Mouse (Mus musculus): ENCODE data around the gene Ahcyl1.
A peak's percentile ranks its signal among the peaks of the same experiment; 100 is the strongest.
"Not testable (repeated sequence)": the region's sequence is repeated elsewhere in the genome, so short reads cannot be mapped to it uniquely, and the experiment has no call there.

The Ahcyl1 gene

DNA sequence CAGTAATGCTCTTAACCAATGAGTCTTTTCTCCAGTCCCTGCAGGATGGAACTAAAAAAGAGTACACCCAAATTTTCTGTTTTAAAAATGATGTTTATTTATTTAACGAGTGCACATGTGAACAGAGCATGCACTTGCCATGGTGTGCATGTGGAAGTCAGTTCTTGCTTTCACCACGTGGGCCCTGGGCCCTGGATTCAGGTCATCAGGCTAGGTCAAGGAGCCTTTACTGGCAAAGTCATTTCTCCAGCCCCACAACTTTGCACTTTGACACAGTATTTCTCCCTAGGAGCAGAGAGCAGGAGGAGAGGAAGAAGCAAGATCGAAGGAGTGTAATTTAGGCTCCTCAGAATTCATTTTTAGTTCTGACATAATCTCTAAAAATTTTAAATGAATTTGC, 41.5 kb downstream of the Ahcyl1 start:
- no peak for DNase-seq (ENCODE audit: low spot score)

DNA sequence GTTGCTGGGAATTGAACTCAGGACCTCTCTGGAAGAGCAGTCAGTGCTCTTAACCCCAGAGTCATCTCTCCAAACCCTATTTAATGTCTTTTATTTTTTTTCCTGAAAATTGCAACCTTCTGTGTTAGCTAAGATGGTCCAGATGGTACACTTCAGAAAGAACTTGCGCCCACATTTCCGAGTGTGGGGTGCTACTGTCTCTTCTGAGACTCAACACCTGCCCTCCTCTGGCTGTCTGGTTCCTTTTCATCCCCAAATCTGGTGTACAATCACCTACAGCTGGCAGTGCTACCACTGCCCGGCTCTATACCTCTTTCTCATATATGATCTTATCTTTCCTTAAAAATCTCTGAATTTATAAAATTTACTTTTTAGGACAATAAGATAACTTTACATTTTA, 43.4 kb downstream of the Ahcyl1 start:
- DNase-seq (ENCODE audit: low spot score): no peak

DNA sequence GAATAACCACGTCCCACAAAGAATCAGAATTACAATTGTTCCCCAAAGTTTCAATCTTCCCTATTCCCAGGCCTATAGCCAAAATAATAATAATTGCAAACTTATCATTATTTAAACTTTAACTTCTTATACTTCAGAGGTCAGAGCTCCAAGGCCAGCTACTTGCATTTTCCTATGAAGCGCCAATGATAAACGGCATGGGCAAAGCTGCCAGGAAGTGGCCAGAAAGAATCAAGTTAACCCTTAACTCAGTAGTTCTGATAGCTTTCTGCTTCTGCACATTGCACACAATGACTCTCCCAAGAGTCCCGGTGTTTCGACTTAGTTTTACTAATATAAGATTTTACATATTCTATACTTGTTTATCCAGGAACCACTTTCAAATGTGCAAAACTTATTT, 46.1 kb downstream of the Ahcyl1 start:
- DNase-seq (ENCODE audit: low spot score): not testable (repeated sequence)

DNA sequence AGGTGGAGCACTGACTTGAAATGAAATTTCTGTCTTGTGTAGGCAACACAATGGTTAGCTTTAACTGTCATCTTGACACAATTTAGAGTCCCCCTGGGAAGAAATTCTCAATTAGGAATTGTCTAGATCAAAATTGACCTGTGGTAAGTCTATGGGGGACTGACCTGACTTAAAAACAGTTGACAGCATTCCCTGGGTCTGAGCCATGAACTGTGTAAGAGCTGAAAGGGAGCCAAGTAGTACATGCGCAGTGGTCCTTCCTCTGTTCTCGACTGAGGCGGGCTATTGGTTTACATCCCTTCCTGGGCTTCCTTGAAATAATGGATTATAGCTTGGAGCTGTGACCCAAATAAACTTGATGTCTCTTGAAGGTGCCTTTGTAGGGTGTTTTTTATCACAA, 49.4 kb downstream of the Ahcyl1 start:
- no peak for DNase-seq (ENCODE audit: low spot score)

DNA sequence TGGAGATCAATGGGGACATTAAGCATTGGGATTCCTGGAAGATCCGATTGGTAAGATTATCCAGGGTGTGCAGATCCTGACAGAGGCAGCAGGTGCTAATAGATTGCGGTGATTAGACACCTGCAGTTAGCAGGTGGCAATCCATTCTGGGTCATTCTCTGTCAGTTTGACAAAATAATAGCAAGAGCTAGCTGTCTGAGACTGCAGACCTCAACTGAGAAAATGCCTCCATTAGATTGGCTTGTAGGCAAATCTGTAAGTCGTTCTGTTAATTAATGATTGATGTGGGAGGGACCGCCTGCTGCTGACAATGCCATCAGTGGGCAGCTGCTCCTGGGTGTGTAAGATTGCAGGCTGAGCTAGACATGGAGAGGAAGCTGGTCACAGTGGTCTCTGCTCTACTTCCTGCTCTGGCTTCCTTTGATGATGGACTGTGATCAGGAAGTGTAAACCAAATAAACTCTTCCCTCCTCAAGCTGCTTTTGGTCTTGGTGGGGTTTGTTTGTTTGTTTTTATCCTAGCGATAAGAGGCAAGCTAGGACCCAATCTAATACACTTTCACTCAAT, 58.7 kb downstream of the Ahcyl1 start:
- no peak for DNase-seq (ENCODE audit: low spot score)

DNA sequence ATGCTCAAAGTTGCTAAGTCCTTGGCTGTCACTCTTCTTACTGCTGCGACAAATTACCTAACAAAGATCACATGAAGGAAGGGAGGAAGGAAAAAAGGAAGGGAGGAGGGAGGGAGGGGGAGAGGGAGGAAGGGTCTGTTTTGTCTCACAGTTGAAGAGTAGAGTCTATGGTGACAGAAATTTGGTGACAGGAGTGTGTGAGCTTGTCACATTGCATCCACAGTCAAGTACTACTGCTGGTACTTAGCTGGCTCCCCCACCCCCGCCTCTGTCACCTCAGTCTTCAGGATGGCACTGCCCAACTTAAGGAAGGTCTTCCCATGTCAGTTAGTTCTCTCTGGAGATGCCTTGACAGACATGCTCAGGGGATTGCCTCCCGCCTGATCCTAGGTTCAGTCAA, 60.1 kb downstream of the Ahcyl1 start:
- DNase-seq (ENCODE audit: low spot score): no peak

DNA sequence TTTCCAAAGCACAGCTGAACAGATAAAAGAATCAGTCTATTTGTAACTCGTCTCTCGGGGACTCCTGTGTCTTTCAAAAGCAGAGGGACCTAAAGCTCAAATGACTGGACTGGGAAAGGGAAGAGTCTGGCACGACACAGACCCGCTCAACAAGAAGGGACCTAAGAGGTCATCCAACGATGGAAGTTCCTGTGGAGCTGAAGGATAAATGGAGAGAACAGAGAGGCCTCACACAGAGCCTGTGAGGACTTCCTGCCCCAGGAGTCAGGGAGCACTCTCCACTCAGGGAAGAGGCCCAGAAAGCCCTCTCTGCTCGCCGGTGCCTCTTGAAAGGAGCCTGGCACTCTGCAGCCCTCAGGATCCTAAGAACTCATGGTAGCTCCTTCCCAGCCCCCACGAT, 60.5 kb downstream of the Ahcyl1 start:
- no peak for DNase-seq (ENCODE audit: low spot score)

DNA sequence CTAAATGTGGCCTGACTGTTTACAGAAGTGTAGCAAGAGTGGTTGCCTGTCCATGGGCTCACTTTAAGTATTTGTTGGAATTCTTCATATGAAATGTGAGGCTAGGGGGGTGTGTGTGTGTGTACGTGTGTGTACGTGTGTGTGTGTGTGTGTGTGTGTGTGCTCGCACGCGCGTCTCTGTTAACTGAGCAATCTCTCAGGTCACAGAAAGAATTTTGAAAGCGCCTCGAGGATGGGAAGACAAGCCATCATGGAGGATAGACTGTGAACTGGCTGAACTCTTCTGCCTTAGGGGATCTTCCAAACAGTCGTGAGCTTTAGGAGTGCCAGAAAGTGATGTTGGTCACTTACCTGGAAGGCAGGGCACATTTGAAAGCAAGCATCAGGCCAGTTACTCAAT, 62.5 kb downstream of the Ahcyl1 start:
- no peak for DNase-seq (ENCODE audit: low spot score)

DNA sequence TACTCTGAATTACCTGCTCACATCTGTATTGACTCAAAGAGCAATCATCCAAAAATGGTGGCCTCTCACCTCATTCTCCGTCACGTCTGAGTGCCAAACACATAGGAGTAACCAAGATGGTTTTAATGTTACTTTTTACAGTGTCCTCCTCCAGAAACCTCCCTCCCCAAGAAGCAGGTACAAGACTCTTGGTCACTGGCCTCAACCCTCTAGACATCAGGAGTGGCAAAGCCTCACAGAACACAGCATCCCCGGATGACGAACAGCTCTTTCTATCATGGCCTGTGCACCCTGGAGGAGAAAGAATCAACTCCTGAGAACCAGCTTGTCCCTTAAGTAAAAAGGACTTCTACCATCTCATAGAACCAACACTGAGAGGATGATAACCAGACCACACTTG, 63.6 kb downstream of the Ahcyl1 start:
- no peak for DNase-seq (ENCODE audit: low spot score)

DNA sequence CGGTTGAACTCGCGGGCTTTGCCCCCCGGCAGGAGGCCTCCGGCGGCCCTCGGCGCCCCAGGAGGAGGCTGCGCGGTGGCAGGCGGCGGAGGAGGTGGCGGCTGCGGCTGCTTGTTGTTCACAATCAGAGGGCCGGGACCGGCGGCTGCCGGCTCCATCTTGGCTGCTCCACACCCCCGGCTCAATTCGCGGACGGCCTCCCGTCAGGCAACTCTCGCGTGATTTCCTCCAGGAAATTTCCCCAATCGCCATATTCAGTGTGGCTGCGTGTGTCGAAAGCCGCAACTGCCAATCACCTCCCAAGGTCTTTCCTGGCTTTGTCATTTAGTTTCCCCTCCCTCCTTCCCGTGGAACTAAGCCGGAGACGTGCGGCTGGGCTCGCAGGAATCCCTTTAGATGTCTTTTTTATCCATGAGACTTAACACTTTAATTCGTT, 64.8 kb downstream of the Ahcyl1 start, which contains the start of gene Strip1:
TSS of gene Strip1 (minus strand) at position 172 of the 436 bp plus-strand sequence.
- DNase-seq (ENCODE audit: low spot score): peak; percentile 98

DNA sequence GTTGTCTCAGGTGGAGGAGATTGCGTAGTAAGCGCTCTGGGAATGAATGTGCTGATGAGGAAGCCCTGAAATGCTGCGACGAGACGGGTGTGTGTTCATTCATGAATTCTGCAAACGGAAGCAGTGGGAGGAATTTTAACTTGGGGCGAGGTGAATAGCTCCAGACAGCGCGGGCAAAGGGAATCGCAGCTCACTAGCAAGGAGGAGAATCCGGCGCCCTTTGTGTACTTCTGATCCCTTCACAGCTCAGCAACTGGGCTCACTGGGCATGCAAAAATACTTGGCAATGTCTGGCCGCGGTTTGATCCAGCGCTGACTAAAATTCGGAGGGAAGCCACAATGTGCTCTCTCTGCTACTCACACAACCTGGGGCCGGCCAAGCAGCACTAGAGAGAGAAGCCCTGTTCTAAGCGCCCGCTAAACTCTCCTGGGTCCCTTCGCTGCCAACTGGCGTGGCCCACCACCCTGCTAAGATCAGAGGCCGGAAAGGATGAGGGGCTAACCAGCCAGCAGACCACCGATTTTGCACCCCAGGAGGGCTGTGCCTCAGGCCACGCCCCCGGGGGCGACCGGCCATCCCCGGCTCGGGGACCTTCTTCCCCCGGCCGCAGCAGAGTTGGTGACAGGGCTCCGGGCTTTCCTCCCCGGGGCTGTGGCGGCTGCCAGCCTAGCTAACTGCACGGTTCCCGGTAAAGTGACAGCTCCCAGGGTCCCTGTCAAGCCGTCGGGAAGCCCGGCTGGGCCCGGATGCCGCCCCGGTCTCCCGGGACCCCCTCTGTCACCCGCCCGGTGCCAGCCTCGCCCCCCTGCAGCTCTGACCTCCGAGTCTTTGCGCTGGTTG, 65.5 kb downstream of the Ahcyl1 start, which contains the start of gene Gm10961:
TSS of gene Gm10961 (plus strand) at position 641 of the 841 bp plus-strand sequence.
- DNase-seq (ENCODE audit: low spot score): peak; percentile 67

DNA sequence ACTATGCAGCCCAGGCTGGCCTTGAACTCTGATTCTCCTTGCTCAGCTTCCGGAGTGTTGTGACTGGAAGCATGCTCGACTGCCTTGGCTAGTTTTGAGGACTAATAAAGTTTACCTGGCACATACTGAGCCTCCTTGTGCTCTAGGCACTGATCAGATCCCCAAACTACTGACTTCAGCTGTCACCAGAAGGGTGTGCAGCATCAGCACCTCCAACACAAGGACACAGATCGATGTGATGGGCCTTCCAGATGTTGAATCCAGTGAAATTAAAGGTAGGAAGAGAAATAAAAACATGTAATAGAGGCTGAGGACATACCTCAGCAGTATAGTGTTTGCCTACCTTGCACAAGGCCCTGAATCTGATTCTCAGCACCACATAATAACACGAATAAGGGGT, 66.9 kb downstream of the Ahcyl1 start:
- DNase-seq (ENCODE audit: low spot score): no peak

DNA sequence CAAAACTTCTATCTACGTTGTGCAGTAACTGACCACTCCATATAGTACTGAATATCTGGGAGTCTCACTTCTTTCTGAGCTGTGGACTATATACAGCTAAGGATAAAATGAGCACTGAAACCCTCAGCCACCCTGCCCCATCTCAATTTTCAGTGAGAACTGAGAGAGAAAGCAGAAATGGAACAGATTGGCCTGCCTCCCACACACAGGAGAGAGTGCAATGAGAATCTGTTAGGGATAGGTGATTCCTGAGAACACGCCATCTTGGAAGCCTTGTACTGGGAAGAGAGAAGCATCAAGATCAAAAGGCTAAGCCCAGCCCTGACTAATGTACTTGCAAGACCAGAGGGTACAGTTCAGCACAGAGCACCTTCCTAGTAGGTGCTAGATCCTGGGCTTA, 67.8 kb downstream of the Ahcyl1 start:
- DNase-seq (ENCODE audit: low spot score): no peak

DNA sequence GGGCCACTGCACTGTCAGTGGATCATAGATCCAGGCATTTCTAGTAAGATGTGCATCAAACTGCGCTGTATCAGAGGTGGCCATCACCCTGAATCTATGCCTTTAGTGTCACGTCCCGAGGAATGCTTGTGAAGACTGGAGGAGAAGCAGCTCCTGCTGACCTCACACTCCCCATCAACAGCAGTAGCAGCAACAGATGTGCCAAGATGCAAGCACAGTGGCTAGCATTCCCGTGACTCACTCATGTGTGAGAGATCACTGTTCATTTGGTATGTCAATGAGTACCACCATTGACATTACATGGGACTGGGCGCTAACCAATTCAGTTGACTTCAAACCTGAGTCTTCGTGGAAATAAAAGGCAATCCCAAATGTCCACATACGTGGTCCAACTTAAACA, 68.7 kb downstream of the Ahcyl1 start:
- no peak for DNase-seq (ENCODE audit: low spot score)

DNA sequence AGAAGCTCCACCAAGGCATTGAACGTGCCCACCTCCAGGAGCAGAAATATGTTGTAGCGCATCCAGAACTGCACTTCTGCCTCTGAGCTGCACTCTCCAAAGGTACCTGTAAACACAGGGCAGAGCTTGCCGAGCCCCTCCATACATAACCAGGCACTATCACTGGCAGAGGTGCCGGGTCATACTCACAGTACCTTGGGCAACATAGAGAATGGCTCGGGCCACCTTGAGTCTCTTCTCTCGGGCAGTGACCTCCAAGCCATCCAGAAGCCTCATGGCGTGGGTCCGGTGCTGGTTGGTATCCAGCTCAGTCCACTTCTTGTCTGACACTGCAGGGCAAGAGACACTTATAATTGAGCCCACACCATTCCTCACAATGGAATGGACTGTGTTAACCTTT, 69.6 kb downstream of the Ahcyl1 start:
- DNase-seq (ENCODE audit: low spot score): no peak

DNA sequence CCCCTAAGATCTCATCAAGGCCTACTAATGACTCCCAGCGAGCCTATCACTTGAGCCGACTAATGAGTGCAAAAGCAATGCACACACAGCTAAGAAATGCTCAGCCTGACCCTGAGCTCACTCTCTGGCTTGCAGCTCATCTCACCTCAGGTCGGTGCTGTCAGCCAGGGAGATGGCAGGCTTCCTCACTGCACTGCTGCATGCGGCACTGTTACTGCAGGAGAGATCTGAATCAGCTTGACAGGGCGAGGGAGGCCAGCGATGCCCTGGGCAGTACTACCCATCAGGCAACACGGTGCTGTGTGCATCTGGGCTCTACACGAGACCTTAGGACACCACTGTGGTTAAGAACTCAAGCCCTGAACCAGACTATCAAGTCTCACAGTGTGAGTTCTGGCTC, 70.8 kb downstream of the Ahcyl1 start:
- DNase-seq (ENCODE audit: low spot score): no peak

DNA sequence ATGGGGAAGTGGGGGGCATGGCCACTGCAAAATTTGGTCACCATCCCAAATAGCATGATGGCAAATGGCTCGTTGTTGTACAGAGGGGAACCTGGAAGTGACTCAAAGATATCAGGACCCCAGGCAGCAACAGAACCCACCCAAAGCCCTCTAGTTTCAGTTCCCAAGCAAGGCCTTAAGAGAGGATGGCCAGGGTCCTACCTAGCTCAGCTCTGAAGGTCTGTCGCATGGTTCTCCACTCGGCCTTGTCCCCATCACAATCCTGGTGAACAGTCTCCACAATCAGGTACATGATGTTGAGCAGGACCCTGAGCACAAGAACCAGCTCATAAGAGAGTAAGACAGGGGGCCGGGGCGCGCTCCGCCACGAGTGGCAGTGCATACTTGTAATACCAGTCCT, 71.9 kb downstream of the Ahcyl1 start:
- DNase-seq (ENCODE audit: low spot score): no peak

DNA sequence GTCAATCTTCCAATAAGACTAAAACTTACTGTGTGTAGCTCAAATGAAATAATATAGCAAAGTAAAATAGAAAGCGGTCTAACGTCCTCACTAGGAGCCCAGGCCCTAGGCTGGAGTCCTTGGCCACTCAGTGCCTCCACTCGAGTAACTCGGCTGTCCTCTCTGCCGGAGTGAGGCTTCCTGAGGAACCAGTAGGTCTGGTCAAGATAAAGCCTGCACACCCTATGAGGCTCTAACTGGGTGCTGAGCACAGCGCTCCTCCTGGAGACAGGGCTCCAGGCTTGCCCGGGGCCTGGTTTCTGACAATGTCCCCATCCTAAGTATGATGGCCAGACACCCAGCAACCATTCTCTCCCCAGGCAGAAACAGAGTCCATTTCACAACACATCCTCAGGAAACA, 73.8 kb downstream of the Ahcyl1 start:
- no peak for DNase-seq (ENCODE audit: low spot score)

DNA sequence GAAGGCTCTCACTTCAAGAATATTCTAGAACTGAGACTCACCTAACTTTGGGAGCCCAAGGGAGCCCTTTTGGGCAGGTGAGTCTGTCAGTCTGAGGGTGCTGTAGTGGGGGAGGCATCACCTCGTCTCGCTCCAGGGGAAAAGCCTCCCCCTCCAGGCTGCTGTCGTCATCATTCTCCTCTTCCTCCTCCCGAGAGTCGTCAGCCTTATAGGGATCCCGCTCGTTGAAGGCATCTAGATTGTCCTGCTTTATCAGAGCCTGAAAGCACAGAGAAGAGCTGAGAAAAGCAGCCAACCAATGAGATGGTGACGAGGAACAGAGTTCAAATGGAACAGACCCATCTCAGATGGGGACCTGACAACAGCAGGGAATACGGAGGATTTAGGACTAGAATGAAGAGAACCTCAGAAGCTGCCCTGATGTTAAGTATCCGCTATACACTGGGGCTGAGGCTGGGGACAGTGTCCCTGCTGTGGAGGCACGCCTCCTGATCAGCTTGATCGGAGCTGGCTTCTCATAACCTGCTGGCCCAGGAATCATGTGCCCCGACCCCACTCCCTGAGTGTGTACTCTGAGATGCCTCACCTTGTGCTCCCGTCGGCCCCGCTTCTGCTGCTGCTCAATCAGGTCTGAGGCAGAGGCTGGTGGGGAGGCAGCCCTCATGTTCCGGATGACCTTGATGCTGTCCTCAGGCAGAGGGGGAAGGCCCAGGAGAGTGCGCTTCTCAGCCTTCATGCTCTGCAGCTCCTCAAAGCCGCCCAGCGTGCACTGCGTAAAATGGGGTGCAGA, 74.9 kb downstream of the Ahcyl1 start:
- DNase-seq (ENCODE audit: low spot score): no peak

DNA sequence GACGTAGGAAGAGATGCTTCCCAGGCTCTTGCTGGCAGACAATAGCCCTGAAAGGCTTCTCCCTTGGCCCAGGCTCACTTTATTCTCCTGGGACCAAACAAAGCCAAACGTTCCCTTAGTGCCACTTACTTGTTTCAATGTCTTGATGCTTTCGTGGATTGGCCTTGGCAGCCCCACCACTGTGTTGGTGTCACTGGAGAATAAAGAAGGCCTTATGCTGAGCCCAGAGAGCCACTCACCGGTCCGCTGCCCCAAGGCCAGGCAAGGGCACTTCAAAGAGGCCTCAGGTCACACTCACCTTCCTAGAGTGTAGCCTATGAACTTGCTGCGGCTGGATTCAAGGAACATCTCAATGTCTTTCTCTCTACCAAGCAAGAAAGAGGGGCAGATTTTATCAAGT, 76.4 kb downstream of the Ahcyl1 start:
- no peak for DNase-seq (ENCODE audit: low spot score)

DNA sequence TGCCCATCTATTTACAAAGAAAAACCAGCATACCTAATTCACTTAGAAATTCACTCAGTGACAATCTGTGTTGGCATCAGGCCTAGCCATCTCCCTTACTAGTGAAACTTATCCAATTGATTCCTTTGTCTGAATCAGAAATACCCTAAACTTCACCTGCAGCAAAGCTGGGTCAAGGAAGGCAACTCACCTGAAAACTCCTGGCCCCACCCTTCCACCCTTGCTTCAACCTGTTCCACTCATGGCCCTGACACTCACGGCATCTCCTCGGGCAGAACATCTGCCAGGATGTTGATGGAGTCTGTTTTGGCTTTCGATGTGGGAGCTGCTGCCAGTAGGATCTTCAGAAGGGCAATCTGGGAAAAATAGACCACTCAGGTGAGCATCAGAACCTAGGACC, 78.6 kb downstream of the Ahcyl1 start:
- no peak for DNase-seq (ENCODE audit: low spot score)

All from embryo, embryonic 10.5 days (tissue).